Mouse (Mus musculus): Measurements from ENCODE around the gene Sapcd1. TPM values are rescaled to one million over a fixed set of nuclear protein-coding genes. Genes with fewer than 3 reads are reported as not detected.
A peak's percentile ranks its signal among the peaks of the same experiment; 100 is the strongest.

The Sapcd1 gene
- polyA plus RNA-seq, 1 experiment: 0.14 TPM

- H3ac ChIP-seq (ENCODE audit: control insufficient read depth, insufficient read length): peak overlapping the region; percentile 1
- peaks cover 28% of the 10 kb centered on the region for H3K36me3 ChIP-seq (ENCODE audit: control insufficient read depth, insufficient read depth)
- peak overlapping the region; percentile 96 for H3K4me3 ChIP-seq
- H3K4me2 ChIP-seq (ENCODE audit: low read depth): peak overlapping the region; percentile 86
- TF ChIP-seq TCF12 (IDR thresholded peaks at IDR 0.05; ENCODE audit: insufficient read depth, poor library complexity, severe bottlenecking) (no peak), MYOD1 (IDR thresholded peaks at IDR 0.05; ENCODE audit: control insufficient read depth in 1 of 3, insufficient read length in 2 of 3, low read depth in 2 of 3) (peak in 2 of 3 experiments; percentile 25 to 63), CEBPB (IDR thresholded peaks at IDR 0.05; ENCODE audit: insufficient read depth, poor library complexity, severe bottlenecking) (no peak), POLR2A (IDR thresholded peaks at IDR 0.05; ENCODE audit: insufficient read length, low read depth) (peak; percentile 88), POLR2AphosphoS2 (IDR thresholded peaks at IDR 0.05; ENCODE audit: insufficient read length, low read depth) (peak; percentile 89), MYOG (IDR thresholded peaks at IDR 0.05; ENCODE audit: control insufficient read depth in 1 of 3, insufficient read depth in 1 of 3, insufficient read length in 2 of 3, low read depth in 2 of 3) (peak in 2 of 3 experiments; percentile 40 to 68)
- no peaks in the 10 kb centered on the region for H3K27me3 ChIP-seq (ENCODE audit: control insufficient read depth, insufficient read depth, insufficient read length)
- peaks cover 47% of the 10 kb centered on the region for H3K79me2 ChIP-seq (ENCODE audit: control insufficient read depth, insufficient read depth)
Observed at GRCm38 (mm10) chr17:35050126-35050750, 22.4 kb upstream of the Sapcd1 start.

GRCm38 (mm10) chr17:35049561-35050016 is 21.8 kb upstream of the Sapcd1 start, which contains the start of gene Clic1:
Clic1 (plus strand) TSS chr17:35049966.
- H3K79me2 ChIP-seq (ENCODE audit: control insufficient read depth, insufficient read depth): peaks cover 43% of the 10 kb centered on the region
- H3ac ChIP-seq (ENCODE audit: control insufficient read depth, insufficient read length): peak within 1 kb of the TSS; percentile 1
- no peaks in the 10 kb centered on the region for H3K27me3 ChIP-seq (ENCODE audit: control insufficient read depth, insufficient read depth, insufficient read length)
- H3K4me2 ChIP-seq (ENCODE audit: low read depth): peak within 1 kb of the TSS; percentile 86
- peaks cover 24% of the 10 kb centered on the region for H3K36me3 ChIP-seq (ENCODE audit: control insufficient read depth, insufficient read depth)
- H3K4me3 ChIP-seq: peak within 1 kb of the TSS; percentile 96
- TF ChIP-seq CEBPB (IDR thresholded peaks at IDR 0.05; ENCODE audit: insufficient read depth, poor library complexity, severe bottlenecking): no peak
- TF ChIP-seq TCF3 (IDR thresholded peaks at IDR 0.05; ENCODE audit: insufficient read length, low read depth): no peak
- TF ChIP-seq POLR2A (IDR thresholded peaks at IDR 0.05; ENCODE audit: insufficient read length, low read depth): peak; percentile 47
- no peak for TF ChIP-seq MYOD1 (IDR thresholded peaks at IDR 0.05; ENCODE audit: control insufficient read depth in 1 of 3, insufficient read length in 2 of 3, low read depth in 2 of 3)
- TF ChIP-seq MYOG (IDR thresholded peaks at IDR 0.05; ENCODE audit: control insufficient read depth in 1 of 3, insufficient read depth in 1 of 3, insufficient read length in 2 of 3, low read depth in 2 of 3): no peak
- no peak for TF ChIP-seq REST (IDR thresholded peaks at IDR 0.05; ENCODE audit: insufficient read depth, insufficient read length)
- no peak for TF ChIP-seq E2F4 (IDR thresholded peaks at IDR 0.05; ENCODE audit: insufficient read depth)
- TF ChIP-seq USF1 (IDR thresholded peaks at IDR 0.05; ENCODE audit: low read depth): no peak
- peak; percentile 45 for TF ChIP-seq POLR2AphosphoS2 (IDR thresholded peaks at IDR 0.05; ENCODE audit: insufficient read length, low read depth)
- TF ChIP-seq MAX (IDR thresholded peaks at IDR 0.05; ENCODE audit: low read depth): no peak
- no peak for TF ChIP-seq TCF12 (IDR thresholded peaks at IDR 0.05; ENCODE audit: insufficient read depth, poor library complexity, severe bottlenecking)
- TF ChIP-seq SRF (IDR thresholded peaks at IDR 0.05; ENCODE audit: control insufficient read depth, insufficient read length, low read depth): no peak

- TF ChIP-seq CEBPB (IDR thresholded peaks at IDR 0.05; ENCODE audit: insufficient read depth, poor library complexity, severe bottlenecking) (no peak), MYOD1 (IDR thresholded peaks at IDR 0.05; ENCODE audit: control insufficient read depth in 1 of 3, insufficient read length in 2 of 3, low read depth in 2 of 3) (no peak), MYOG (IDR thresholded peaks at IDR 0.05; ENCODE audit: control insufficient read depth in 1 of 3, insufficient read depth in 1 of 3, insufficient read length in 2 of 3, low read depth in 2 of 3) (no peak), E2F4 (IDR thresholded peaks at IDR 0.05; ENCODE audit: insufficient read depth) (no peak), POLR2A (IDR thresholded peaks at IDR 0.05; ENCODE audit: insufficient read length, low read depth) (no peak), TCF3 (IDR thresholded peaks at IDR 0.05; ENCODE audit: insufficient read length, low read depth) (no peak), POLR2AphosphoS2 (IDR thresholded peaks at IDR 0.05; ENCODE audit: insufficient read length, low read depth) (no peak)
- H3ac ChIP-seq (ENCODE audit: control insufficient read depth, insufficient read length): no peak overlapping the region
- peaks cover 19% of the 10 kb centered on the region for H3K36me3 ChIP-seq (ENCODE audit: control insufficient read depth, insufficient read depth)
- H3K79me2 ChIP-seq (ENCODE audit: control insufficient read depth, insufficient read depth): peaks cover 40% of the 10 kb centered on the region
- peak overlapping the region; percentile 53 for H3K4me2 ChIP-seq (ENCODE audit: low read depth)
- H3K4me3 ChIP-seq: peak overlapping the region; percentile 96
- no peaks in the 10 kb centered on the region for H3K27me3 ChIP-seq (ENCODE audit: control insufficient read depth, insufficient read depth, insufficient read length)
Observed at GRCm38 (mm10) chr17:35048932-35049440, 21.2 kb upstream of the Sapcd1 start.

- no peak overlapping the region for H3ac ChIP-seq (ENCODE audit: control insufficient read depth, insufficient read length)
- H3K4me3 ChIP-seq: no peak overlapping the region
- TF ChIP-seq E2F4 (IDR thresholded peaks at IDR 0.05; ENCODE audit: insufficient read depth) (no peak), TCF12 (IDR thresholded peaks at IDR 0.05; ENCODE audit: insufficient read depth, poor library complexity, severe bottlenecking) (no peak), REST (IDR thresholded peaks at IDR 0.05; ENCODE audit: insufficient read depth, insufficient read length) (no peak), CEBPB (IDR thresholded peaks at IDR 0.05; ENCODE audit: insufficient read depth, poor library complexity, severe bottlenecking) (no peak), SRF (IDR thresholded peaks at IDR 0.05; ENCODE audit: control insufficient read depth, insufficient read length, low read depth) (no peak)
- H3K36me3 ChIP-seq (ENCODE audit: control insufficient read depth, insufficient read depth): peaks cover 13% of the 10 kb centered on the region
- H3K27me3 ChIP-seq (ENCODE audit: control insufficient read depth, insufficient read depth, insufficient read length): no peaks in the 10 kb centered on the region
- H3K79me2 ChIP-seq (ENCODE audit: control insufficient read depth, insufficient read depth): peaks cover 34% of the 10 kb centered on the region
- H3K4me2 ChIP-seq (ENCODE audit: low read depth): peak overlapping the region; percentile 81
Observed at GRCm38 (mm10) chr17:35048149-35048931, 20.5 kb upstream of the Sapcd1 start.

Measured in myocyte (in vitro differentiated cells).